Mouse (Mus musculus) cerebellum, adult 2 months (tissue): ENCODE data around the gene Aldh1a3.

Experiments
- CTCF ChIP-seq: fragments of 200-500 bp; IDR thresholded peaks from 2 replicates; pipeline ENCODE4 v1.5.1; 2011; ENCODE audit warnings: low read depth, mild to moderate bottlenecking, control low read depth, low read length, moderate library complexity, borderline replicate concordance; ENCODE audit not compliant: insufficient read depth
- POLR2A ChIP-seq: fragments of 200-500 bp; IDR thresholded peaks from 2 replicates; pipeline ENCODE4 v1.6.1; 2011; ENCODE audit warnings: low read length, control low read depth, borderline replicate concordance; ENCODE audit not compliant: insufficient read depth

DNA sequence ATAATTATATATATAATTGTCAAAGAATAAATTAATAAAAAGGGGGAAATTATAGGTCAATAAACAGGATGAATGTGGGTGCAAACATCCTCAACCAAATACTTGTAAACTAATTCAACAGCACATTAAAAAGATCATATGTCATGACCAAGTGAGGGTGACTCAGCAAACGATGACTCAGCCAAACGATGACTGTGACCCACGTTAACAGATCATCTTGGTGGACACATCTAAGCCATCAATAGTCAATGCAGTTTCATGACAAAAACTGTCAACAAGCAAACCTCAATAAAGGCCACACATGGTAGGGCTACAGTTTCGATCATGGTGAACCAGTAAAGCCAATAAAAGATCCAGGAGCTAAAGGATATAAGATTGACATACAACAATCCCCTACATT is 68.3 kb downstream of the Aldh1a3 start:
- no peak for TF ChIP-seq POLR2A
- TF ChIP-seq CTCF = no peak
